Mouse (Mus musculus): ENCODE data around the gene Birc2. TPM values are rescaled to one million over a fixed set of nuclear protein-coding genes. Genes with fewer than 3 reads are reported as not detected.
A peak's percentile ranks its signal among the peaks of the same experiment; 100 is the strongest.

The Birc2 gene
- 28.4 and 33.6 TPM in 2 replicates for polyA plus RNA-seq (2012; rRNA removed)

DNA sequence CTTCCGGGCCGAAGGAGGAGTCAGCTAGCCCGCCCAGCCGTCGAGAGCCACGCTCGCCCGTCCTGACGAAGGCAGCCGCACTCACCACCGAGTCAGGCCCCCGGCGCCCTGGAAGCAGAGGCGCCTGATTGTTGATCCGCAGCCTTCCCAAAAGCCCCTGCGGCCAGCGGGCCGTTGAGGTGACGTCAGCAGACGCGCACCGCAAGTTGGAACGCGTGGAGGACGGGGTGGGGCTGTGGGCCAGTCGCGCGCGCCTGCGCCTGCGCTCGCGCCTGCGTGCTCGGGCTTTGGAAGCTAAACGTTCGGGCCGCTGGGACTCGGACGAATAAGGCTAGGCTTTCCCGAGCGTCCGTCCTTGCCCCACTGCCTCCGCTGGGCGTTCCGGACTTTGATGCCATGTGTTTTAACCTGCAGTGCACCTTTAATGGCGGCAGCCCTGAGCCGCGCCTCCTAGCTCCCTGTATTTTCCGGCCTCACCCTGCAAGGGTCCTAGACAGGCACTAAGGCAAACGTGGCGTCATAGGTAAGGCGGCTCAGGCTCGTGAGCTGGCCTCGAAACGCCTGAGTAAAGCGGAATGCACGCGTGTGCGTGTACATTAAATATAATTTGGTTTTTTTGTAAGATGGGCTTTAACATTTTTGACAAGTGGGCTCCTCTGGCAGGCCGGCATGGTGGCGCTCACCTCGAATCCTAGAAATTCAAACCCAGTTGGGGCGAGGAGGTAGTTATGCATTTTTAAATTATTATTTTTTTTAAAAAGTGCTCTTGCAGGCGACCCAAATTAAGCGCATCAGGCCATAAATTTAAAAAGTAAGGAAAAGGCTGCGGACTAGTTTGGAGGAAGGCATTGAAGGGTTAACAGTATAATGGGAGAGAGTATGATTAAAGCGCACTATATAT lies at the start of gene Birc2:
TSS of gene Birc2 (minus strand) at position 160 of the 901 bp plus-strand sequence.
- H3K27me3 ChIP-seq (ENCODE audit: control insufficient read depth, insufficient read depth, low read length): no peaks in the 10 kb centered on the region
- peak within 1 kb of the TSS; percentile 94 for H3K27ac ChIP-seq (ENCODE audit: control insufficient read depth, insufficient read depth, low read depth, low read length)
- H3K4me1 ChIP-seq (ENCODE audit: control insufficient read depth, insufficient read depth, low read length): peaks cover 6% of the 10 kb centered on the region
- peak; percentile 97 for TF ChIP-seq POLR2A (IDR thresholded peaks at IDR 0.05; ENCODE audit: control insufficient read depth, low read depth, low read length)
- no peak for TF ChIP-seq CTCF (IDR thresholded peaks at IDR 0.05; ENCODE audit: control insufficient read depth, insufficient read depth, insufficient replicate concordance, low read depth, low read length)
- H3K36me3 ChIP-seq (ENCODE audit: control insufficient read depth, insufficient read depth, low read length): peaks cover 3% of the 10 kb centered on the region
- peak within 1 kb of the TSS; percentile 95 for H3K4me3 ChIP-seq (ENCODE audit: control insufficient read depth, low read depth, low read length)

GRCm38 (mm10) chr9:7884346-7884745 lies 47.5 kb upstream of the Birc2 start:
- no peaks in the 10 kb centered on the region for H3K4me1 ChIP-seq (ENCODE audit: control insufficient read depth, insufficient read depth, low read length)
- no peak overlapping the region for H3K27ac ChIP-seq (ENCODE audit: control insufficient read depth, insufficient read depth, low read depth, low read length)
- H3K4me3 ChIP-seq (ENCODE audit: control insufficient read depth, low read depth, low read length): no peak overlapping the region
- no peaks in the 10 kb centered on the region for H3K36me3 ChIP-seq (ENCODE audit: control insufficient read depth, insufficient read depth, low read length)
- H3K27me3 ChIP-seq (ENCODE audit: control insufficient read depth, insufficient read depth, low read length): no peaks in the 10 kb centered on the region
- TF ChIP-seq POLR2A (IDR thresholded peaks at IDR 0.05; ENCODE audit: control insufficient read depth, low read depth, low read length): no peak

DNA sequence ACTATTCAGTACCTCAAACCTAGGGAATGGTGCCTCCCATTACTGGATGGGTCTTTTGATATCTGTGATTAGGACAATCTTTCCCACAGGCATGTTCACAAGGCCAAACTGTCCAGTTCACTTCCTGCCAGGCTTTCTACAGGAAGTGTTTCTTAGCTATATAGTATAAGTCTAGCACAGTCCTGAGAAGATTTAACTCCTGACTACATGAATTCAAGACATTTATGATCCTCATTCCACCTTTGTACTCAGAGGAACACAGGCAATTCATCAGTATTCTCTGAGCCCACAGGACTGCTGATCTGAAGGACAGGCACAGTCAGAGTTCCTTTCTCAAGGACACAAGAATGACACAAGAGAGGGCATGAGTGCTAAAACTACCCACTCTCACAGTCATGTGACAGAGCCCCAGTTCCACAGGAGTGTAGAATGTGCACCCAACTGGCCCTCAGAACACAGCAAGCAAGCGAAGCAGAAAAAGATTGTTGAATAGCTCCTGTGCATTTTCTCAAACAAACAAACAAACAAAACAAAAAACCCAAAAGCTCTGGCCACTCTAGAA lies 45.5 kb upstream of the Birc2 start:
- TF ChIP-seq CTCF (IDR thresholded peaks at IDR 0.05; ENCODE audit: control insufficient read depth, insufficient read depth, insufficient replicate concordance, low read depth, low read length) (no peak), POLR2A (IDR thresholded peaks at IDR 0.05; ENCODE audit: control insufficient read depth, low read depth, low read length) (no peak)
- no peak overlapping the region for H3K4me3 ChIP-seq (ENCODE audit: control insufficient read depth, low read depth, low read length)

GRCm38 (mm10) chr9:7873511-7874211 lies 36.8 kb upstream of the Birc2 start:
- no peaks in the 10 kb centered on the region for H3K27me3 ChIP-seq (ENCODE audit: control insufficient read depth, insufficient read depth, low read length)
- H3K4me1 ChIP-seq (ENCODE audit: control insufficient read depth, insufficient read depth, low read length): peaks cover 5% of the 10 kb centered on the region
- no peak for TF ChIP-seq POLR2A (IDR thresholded peaks at IDR 0.05; ENCODE audit: control insufficient read depth, low read depth, low read length)
- no peak for TF ChIP-seq CTCF (IDR thresholded peaks at IDR 0.05; ENCODE audit: control insufficient read depth, insufficient read depth, insufficient replicate concordance, low read depth, low read length)
- 0 out of 2 replicates have a peak overlapping the region, but pooled peaks have one; percentile 7 for H3K27ac ChIP-seq (ENCODE audit: control insufficient read depth, insufficient read depth, low read depth, low read length)
- H3K4me3 ChIP-seq (ENCODE audit: control insufficient read depth, low read depth, low read length): no peak overlapping the region
- no peaks in the 10 kb centered on the region for H3K36me3 ChIP-seq (ENCODE audit: control insufficient read depth, insufficient read depth, low read length)

More for the DNA sequence above, 45.5 kb upstream of the Birc2 start:
- H3K4me1 ChIP-seq (ENCODE audit: control insufficient read depth, insufficient read depth, low read length): no peaks in the 10 kb centered on the region
- H3K36me3 ChIP-seq (ENCODE audit: control insufficient read depth, insufficient read depth, low read length): no peaks in the 10 kb centered on the region
- no peaks in the 10 kb centered on the region for H3K27me3 ChIP-seq (ENCODE audit: control insufficient read depth, insufficient read depth, low read length)
- H3K27ac ChIP-seq (ENCODE audit: control insufficient read depth, insufficient read depth, low read depth, low read length): no peak overlapping the region

DNA sequence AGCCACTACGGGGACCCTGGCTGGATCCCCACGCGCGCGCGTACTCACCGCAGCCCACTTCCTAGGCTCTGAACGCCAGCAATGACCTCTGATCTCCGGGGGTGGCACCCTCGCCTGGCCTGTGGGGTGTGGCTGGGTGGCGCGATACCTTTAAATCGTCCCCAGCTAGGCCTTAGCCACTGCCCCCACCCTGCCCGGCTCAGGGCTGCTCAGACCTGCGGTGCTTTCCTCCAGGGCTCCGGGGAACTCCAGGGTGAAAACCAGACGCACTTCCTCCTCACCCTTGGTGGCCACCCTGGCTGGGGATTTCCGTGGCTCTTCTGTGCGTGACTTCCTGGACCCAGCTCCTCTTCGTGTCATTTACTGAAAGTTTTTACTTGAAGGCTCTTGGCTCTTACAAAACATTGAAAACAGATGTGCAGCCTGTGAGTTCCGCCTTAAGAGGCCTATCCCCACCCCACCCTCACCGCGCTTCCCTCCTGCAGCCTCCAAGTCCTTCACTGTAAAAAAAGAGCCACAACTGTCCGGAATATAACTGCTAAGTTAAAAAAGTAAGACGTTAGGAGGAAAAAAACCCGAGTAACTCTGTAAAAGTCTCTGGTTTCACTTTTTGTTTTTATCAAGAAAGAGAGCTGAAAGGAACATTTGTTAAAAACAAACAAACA lies 36.0 kb upstream of the Birc2 start, which contains the start of gene Birc3:
TSS of gene Birc3 (minus strand) at position 412 of the 665 bp plus-strand sequence.
- H3K4me3 ChIP-seq (ENCODE audit: control insufficient read depth, low read depth, low read length): peak within 1 kb of the TSS; percentile 88
- peak within 1 kb of the TSS; percentile 88 for H3K27ac ChIP-seq (ENCODE audit: control insufficient read depth, insufficient read depth, low read depth, low read length)
- peaks cover 5% of the 10 kb centered on the region for H3K4me1 ChIP-seq (ENCODE audit: control insufficient read depth, insufficient read depth, low read length)
- H3K27me3 ChIP-seq (ENCODE audit: control insufficient read depth, insufficient read depth, low read length): no peaks in the 10 kb centered on the region
- no peaks in the 10 kb centered on the region for H3K36me3 ChIP-seq (ENCODE audit: control insufficient read depth, insufficient read depth, low read length)
- TF ChIP-seq POLR2A (IDR thresholded peaks at IDR 0.05; ENCODE audit: control insufficient read depth, low read depth, low read length) (peak; percentile 36; the same call in 1 of the 2 replicates), CTCF (IDR thresholded peaks at IDR 0.05; ENCODE audit: control insufficient read depth, insufficient read depth, insufficient replicate concordance, low read depth, low read length) (no peak)

GRCm38 (mm10) chr9:7872044-7872774 lies 35.3 kb upstream of the Birc2 start:
- H3K4me3 ChIP-seq (ENCODE audit: control insufficient read depth, low read depth, low read length): peak overlapping the region; percentile 88
- no peaks in the 10 kb centered on the region for H3K36me3 ChIP-seq (ENCODE audit: control insufficient read depth, insufficient read depth, low read length)
- peaks cover 8% of the 10 kb centered on the region for H3K4me1 ChIP-seq (ENCODE audit: control insufficient read depth, insufficient read depth, low read length)
- no peak for TF ChIP-seq CTCF (IDR thresholded peaks at IDR 0.05; ENCODE audit: control insufficient read depth, insufficient read depth, insufficient replicate concordance, low read depth, low read length)
- TF ChIP-seq POLR2A (IDR thresholded peaks at IDR 0.05; ENCODE audit: control insufficient read depth, low read depth, low read length): no peak
- peak overlapping the region; percentile 88 for H3K27ac ChIP-seq (ENCODE audit: control insufficient read depth, insufficient read depth, low read depth, low read length)
- H3K27me3 ChIP-seq (ENCODE audit: control insufficient read depth, insufficient read depth, low read length): no peaks in the 10 kb centered on the region
